8 mouse cellular contexts compared by ENCODE assay signal in the genomic region with DNA sequence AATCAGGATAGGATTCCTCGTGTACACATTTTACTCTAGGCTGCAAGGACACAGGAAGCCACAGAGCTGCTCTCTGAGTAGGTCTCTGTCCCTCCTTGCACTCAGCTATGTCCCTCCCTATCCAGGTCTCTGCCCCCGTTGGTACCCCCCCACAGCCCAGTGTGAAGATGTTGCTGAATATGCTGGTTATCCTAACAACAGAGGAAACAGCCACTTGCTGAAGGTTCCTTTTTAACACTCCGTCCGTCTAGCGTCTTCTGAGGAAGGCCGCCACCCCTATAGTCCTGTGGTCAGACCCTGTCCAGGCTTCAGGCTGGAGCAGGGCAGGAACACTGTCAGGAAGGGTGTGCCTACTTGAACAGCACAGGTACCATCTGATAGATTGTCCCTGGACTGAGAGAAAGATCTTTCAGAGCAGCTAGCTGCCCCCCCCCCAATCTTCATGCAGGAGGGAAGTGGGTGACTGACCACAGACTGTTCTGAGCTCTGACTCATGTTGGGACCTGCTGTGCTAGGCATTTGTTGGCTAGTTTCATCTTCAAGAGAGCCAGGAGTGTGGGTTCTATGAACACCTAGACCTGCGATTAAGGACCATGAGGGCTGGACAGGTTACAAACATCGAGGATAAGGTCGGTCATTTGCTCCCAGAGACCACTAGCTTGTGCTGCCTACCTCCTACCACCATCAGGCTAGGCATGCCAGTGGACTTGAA. TPM values are rescaled to one million over a fixed set of nuclear protein-coding genes. Genes with fewer than 3 reads are reported as not detected.
A peak's percentile ranks its signal among the peaks of the same experiment; 100 is the strongest.
DNase-seq lines count a peak whose midpoint lies in the region; ATAC-seq and TF ChIP-seq lines count a peak whose summit lies in the region.

No protein-coding gene starts in this region.

- no peaks in the 10 kb centered on the region for H3K36me3 ChIP-seq in hindbrain, embryonic 13.5 days
- H3K36me3 ChIP-seq in hindbrain, embryonic 12.5 days, result no peaks in the 10 kb centered on the region
- H3K36me3 ChIP-seq in liver, embryonic 14.5 days (replicated peaks; ENCODE audit: control insufficient read depth, insufficient read depth, low read depth), result no peaks in the 10 kb centered on the region

- no peaks in the 10 kb centered on the region for H3K27me3 ChIP-seq in hindbrain, embryonic 13.5 days
- no peaks in the 10 kb centered on the region for H3K27me3 ChIP-seq in hindbrain, embryonic 12.5 days
- H3K27me3 ChIP-seq in liver, embryonic 14.5 days (ENCODE audit: control insufficient read depth, insufficient read depth, low read length), result no peaks in the 10 kb centered on the region

- H3K27ac ChIP-seq in hindbrain, embryonic 13.5 days, result no peak overlapping the region
- H3K27ac ChIP-seq in hindbrain, embryonic 12.5 days, result no peak overlapping the region
- H3K27ac ChIP-seq in liver, embryonic 14.5 days, result peak overlapping the region; percentile 10

- TF ChIP-seq CTCF in liver, embryonic 14.5 days (IDR thresholded peaks at IDR 0.05; ENCODE audit: low read depth), result no peak

- H3K9me3 ChIP-seq in hindbrain, embryonic 13.5 days, result 0 out of 2 replicates have a peak, but pooled peaks cover 4% of the 10 kb centered on the region
- no peaks in the 10 kb centered on the region for H3K9me3 ChIP-seq in hindbrain, embryonic 12.5 days (replicated peaks)
- H3K9me3 ChIP-seq in liver, embryonic 14.5 days (ENCODE audit: control insufficient read depth, low read length), result no peaks in the 10 kb centered on the region

- peak; percentile 73 for DNase-seq in A20 (ENCODE audit: low read depth, low spot score)
- no peak for DNase-seq in liver, embryonic 14.5 days (ENCODE audit: low read depth in 3 of 3, low spot score in 3 of 3)
- no peak for DNase-seq in retina, embryonic 14.5 days (ENCODE audit: low spot score)
- DNase-seq in layer of hippocampus, postnatal 25 days (ENCODE audit: extremely low spot score in 1 of 2, low spot score in 1 of 2), result no peak
- DNase-seq in frontal cortex, postnatal 25 days (ENCODE audit: low spot score in 2 of 2), result no peak

- ATAC-seq in hindbrain, embryonic 13.5 days (ENCODE audit: low FRiP score), result no peak
- ATAC-seq in hindbrain, embryonic 12.5 days (ENCODE audit: low FRiP score), result no peak
- peak; percentile 28 for ATAC-seq in erythroblast, adult 5-6 weeks (replicated peaks; ENCODE audit: low FRiP score, poor library complexity, severe bottlenecking)
- ATAC-seq in liver, embryonic 14.5 days (ENCODE audit: insufficient read depth), result 0 out of 2 replicates have a peak, but pooled peaks have one; percentile 20

- peak overlapping the region; percentile 25; the same call in 1 of the 2 replicates for H3K4me2 ChIP-seq in hindbrain, embryonic 13.5 days
- H3K4me2 ChIP-seq in hindbrain, embryonic 12.5 days (replicated peaks), result no peak overlapping the region
- H3K4me2 ChIP-seq in liver, embryonic 14.5 days (ENCODE audit: low read depth), result peak overlapping the region; percentile 72

- no peak for TF ChIP-seq EP300 in liver, embryonic 14.5 days (IDR thresholded peaks at IDR 0.05; ENCODE audit: low read depth)

- no peaks in the 10 kb centered on the region for H3K4me1 ChIP-seq in hindbrain, embryonic 13.5 days (replicated peaks)
- H3K4me1 ChIP-seq in hindbrain, embryonic 12.5 days, result no peaks in the 10 kb centered on the region; the same call in 1 of the 2 replicates
- peaks cover 26 to 51% of the 10 kb centered on the region in 2 experiments for H3K4me1 ChIP-seq in liver, embryonic 14.5 days (replicated peaks; ENCODE audit: control insufficient read depth in 2 of 2, insufficient read depth in 2 of 2, low read length in 1 of 2)

- WGBS in hindbrain, embryonic 13.5 days, result 88% methylated on average over 9 of the region's 9 CpGs
- WGBS in hindbrain, embryonic 12.5 days, result 82% methylated on average over 9 of the region's 9 CpGs
- 18% methylated on average over 9 of the region's 9 CpGs for WGBS in liver, embryonic 14.5 days (ENCODE audit: insufficient replicate concordance)

- H3K9ac ChIP-seq in hindbrain, embryonic 13.5 days, result no peak overlapping the region
- H3K9ac ChIP-seq in hindbrain, embryonic 12.5 days, result no peak overlapping the region
- peak overlapping the region; percentile 63 for H3K9ac ChIP-seq in liver, embryonic 14.5 days (replicated peaks)

- no peak overlapping the region for H3K4me3 ChIP-seq in hindbrain, embryonic 13.5 days
- no peak overlapping the region for H3K4me3 ChIP-seq in hindbrain, embryonic 12.5 days
- H3K4me3 ChIP-seq in liver, embryonic 14.5 days (ENCODE audit: insufficient read depth in 1 of 2, low read depth in 2 of 2, low read length in 2 of 2), result peak overlapping the region; percentile 55 to 65

RNA-seq across cellular contexts. Expression of a gene that starts 1.2 kb away (rescaled TPM):
- 4.0 and 4.1 TPM in 2 replicates for polyA plus RNA-seq in hindbrain, embryonic 13.5 days (2015; fragmentation: Nextera tagmentation; extraction: Ambion mirVana)
- 4.9 and 5.5 TPM in 2 replicates for polyA plus RNA-seq in hindbrain, embryonic 12.5 days (2016; fragmentation: Nextera tagmentation; extraction: Ambion mirVana)
- total RNA-seq in erythroblast, adult 5-6 weeks (2015; ENCODE audit: low replicate concordance), result 50.1 and 53.1 TPM in 2 replicates
- total RNA-seq in erythroblast, adult 5-6 weeks (2017; ENCODE audit: low replicate concordance), result 19.9 and 25.2 TPM in 2 replicates
- 5.7 and 9.3 TPM in 2 replicates for polyA plus RNA-seq in liver, embryonic 14.5 days (2012; rRNA removed)
- 11.1 and 13.0 TPM in 2 replicates for polyA plus RNA-seq in liver, embryonic 14.5 days (2014; fragmentation: Nextera tagmentation; extraction: Ambion mirVana)
- 10 to 100 TPM; 13.4 to 13.8 TPM for total RNA-seq in layer of hippocampus, postnatal 25 days (2021)

RNA-seq across cellular contexts. Expression of a gene that starts 47.6 kb away (rescaled TPM):
- polyA plus RNA-seq in hindbrain, embryonic 13.5 days (2015; fragmentation: Nextera tagmentation; extraction: Ambion mirVana), result 9.3 and 9.5 TPM in 2 replicates
- 4.8 and 5.9 TPM in 2 replicates for polyA plus RNA-seq in hindbrain, embryonic 12.5 days (2016; fragmentation: Nextera tagmentation; extraction: Ambion mirVana)
- total RNA-seq in erythroblast, adult 5-6 weeks (2015; ENCODE audit: low replicate concordance), result not detected in 2 replicates
- total RNA-seq in erythroblast, adult 5-6 weeks (2017; ENCODE audit: low replicate concordance), result not detected in 2 replicates
- 2.8 and 3.4 TPM in 2 replicates for polyA plus RNA-seq in liver, embryonic 14.5 days (2012; rRNA removed)
- polyA plus RNA-seq in liver, embryonic 14.5 days (2014; fragmentation: Nextera tagmentation; extraction: Ambion mirVana), result 2.9 and 3.8 TPM in 2 replicates
- total RNA-seq in layer of hippocampus, postnatal 25 days (2021), result 100 to 1,000 TPM in 1 of 2 experiments, 10 to 100 TPM in 1; 99.8 to 100 TPM

Comparison
In these comparisons a context has a peak if more than half of its experiments do, and no peak if none do; other contexts are left out.
1. ATAC-seq: peak in erythroblast, adult 5-6 weeks (single experiment) and liver, embryonic 14.5 days (single experiment); none in hindbrain, embryonic 13.5 days (single experiment) and hindbrain, embryonic 12.5 days (single experiment).
2. H3K4me3 ChIP-seq: peak in liver, embryonic 14.5 days (2 of 2); none in hindbrain, embryonic 13.5 days (single experiment) and hindbrain, embryonic 12.5 days (single experiment).